Mouse (Mus musculus): Measurements from ENCODE around the gene Phlpp1.

DNA sequence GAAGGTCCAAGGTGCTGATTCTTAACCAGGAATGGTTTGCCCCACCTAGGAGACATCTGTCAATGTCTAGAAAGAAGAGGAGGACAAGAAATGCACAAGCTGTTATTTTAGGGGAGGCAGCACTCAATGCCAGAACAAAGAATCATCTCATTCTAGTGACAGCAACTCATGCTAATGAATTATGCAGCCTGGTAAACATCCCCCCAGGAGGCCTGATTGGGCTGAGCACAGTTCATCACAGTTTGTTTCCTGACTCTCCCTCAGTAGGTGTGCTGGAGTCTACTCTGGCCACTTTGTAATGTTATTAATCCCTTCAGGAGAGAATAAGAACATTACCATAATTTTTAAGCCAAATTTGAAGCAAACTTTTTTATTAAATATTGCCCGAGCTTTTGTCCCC is 29.5 kb upstream of the Phlpp1 start:
- TF ChIP-seq POLR2A (IDR thresholded peaks at IDR 0.05; ENCODE audit: borderline replicate concordance, extremely low read depth, insufficient read depth, insufficient read length, poor library complexity, severe bottlenecking) (no peak), CTCF (IDR thresholded peaks at IDR 0.05; ENCODE audit: borderline replicate concordance, extremely low read depth, insufficient read depth, insufficient read length) (no peak)

Measured in brain, embryonic 14.5 days (tissue).